Mouse (Mus musculus) midbrain, embryonic 11.5 days (tissue): ENCODE data around the gene Stum. TPM values are rescaled to one million over a fixed set of nuclear protein-coding genes. Genes with fewer than 3 reads are reported as not detected.

Experiments used
- ATAC-seq: fragments of 200-750 bp; cut with Nextera tagmentation; 2 replicates; pipeline ENCODE4 v1.8.0; 2017; ENCODE audit warnings: moderate TSS enrichment, moderate library complexity; ENCODE audit not compliant: low FRiP score
- DNase-seq: peaks from one replicate; pipeline ENCODE4 v3.0.0; 2015; ENCODE audit warnings: low spot score; ENCODE audit errors: missing footprints
- H3K27ac ChIP-seq: fragments of 300-500 bp; sonication (generic); 2 replicates; pipeline ENCODE4 v1.5.1; 2014; ENCODE audit warnings: low read depth, low read length
- H3K27me3 ChIP-seq: fragments of 300-500 bp; sonication (generic); 2 replicates; pipeline ENCODE4 v1.6.1; 2014; ENCODE audit warnings: mild to moderate bottlenecking, low read length, moderate library complexity, mixed read lengths; ENCODE audit not compliant: control insufficient read depth, insufficient read depth
- H3K36me3 ChIP-seq: fragments of 300-500 bp; sonication (generic); 2 replicates; pipeline ENCODE4 v1.6.1; 2014; ENCODE audit warnings: mild to moderate bottlenecking, low read length, moderate library complexity, mixed read lengths; ENCODE audit not compliant: control insufficient read depth, insufficient read depth
- H3K4me1 ChIP-seq: fragments of 300-500 bp; sonication (generic); 2 replicates; pipeline ENCODE4 v1.6.1; 2014; ENCODE audit warnings: low read length; ENCODE audit not compliant: control insufficient read depth, insufficient read depth
- H3K4me2 ChIP-seq: fragments of 300-500 bp; sonication (generic); 2 replicates; pipeline ENCODE4 v1.6.1; 2014; ENCODE audit warnings: mild to moderate bottlenecking, moderate library complexity
- H3K4me3 ChIP-seq: fragments of 300-500 bp; sonication (generic); 2 replicates; pipeline ENCODE4 v1.5.1; 2014; ENCODE audit warnings: low read depth, low read length
- H3K9ac ChIP-seq: fragments of 300-500 bp; sonication (generic); 2 replicates; pipeline ENCODE4 v1.6.1; 2014; ENCODE audit warnings: low read length
- H3K9me3 ChIP-seq: fragments of 300-500 bp; sonication (generic); 2 replicates; pipeline ENCODE4 v1.6.1; 2016; ENCODE audit warnings: low read length; ENCODE audit not compliant: control insufficient read depth
- WGBS: fragments of 180-500 bp; shearing (Covaris S2); extraction: QIAGEN DNeasy Blood & Tissue Kit; methylation state at CpG from one replicate; pipeline ENCODE4 v1.1.7; 2014; 5-methylcytosine and 5-hydroxymethylcytosine counted together
- polyA plus RNA-seq: library from polyadenylated mRNA; unstranded; fragments of >200 nt; fragmentation: Nextera tagmentation; extraction: Ambion mirVana; gene quantifications from 2 replicates; pipeline ENCODE4 v1.2.1, GENCODE M21; 2014

Stum gene
- polyA plus RNA-seq, 1 experiment from 2014 or later: 1.0 TPM

- Histone ChIP-seq H3K9ac (no peak overlapping the region), H3K4me2 (no peak overlapping the region), H3K4me1 (no peaks in the 10 kb centered on the region; the same call in 1 of the 2 replicates), H3K9me3 (no peaks in the 10 kb centered on the region), H3K36me3 (no peaks in the 10 kb centered on the region), H3K27ac (no peak overlapping the region), H3K27me3 (no peaks in the 10 kb centered on the region), H3K4me3 (no peak overlapping the region)
- ATAC-seq (no peak), DNase-seq (peak; percentile 83)
- WGBS: 63% methylated on average over 6 of the region's 6 CpGs
Measured at GRCm38 (mm10) chr1:180458274-180458673, 25.0 kb downstream of the Stum start.

- Histone ChIP-seq H3K4me3 (no peak overlapping the region), H3K9me3 (no peaks in the 10 kb centered on the region), H3K9ac (no peak overlapping the region), H3K4me2 (no peak overlapping the region), H3K36me3 (no peaks in the 10 kb centered on the region), H3K27me3 (no peaks in the 10 kb centered on the region), H3K4me1 (no peaks in the 10 kb centered on the region), H3K27ac (no peak overlapping the region)
- DNase-seq: peak; percentile 75
- no peak for ATAC-seq
- 80% methylated on average over 2 of the region's 2 CpGs for WGBS
Measured at GRCm38 (mm10) chr1:180449641-180450040, 33.7 kb downstream of the Stum start.

- H3K27ac ChIP-seq: no peak overlapping the region
- no peaks in the 10 kb centered on the region for H3K27me3 ChIP-seq
- no peaks in the 10 kb centered on the region for H3K4me1 ChIP-seq
- DNase-seq (no peak), ATAC-seq (no peak)
- no peak overlapping the region for H3K4me2 ChIP-seq
- no peaks in the 10 kb centered on the region for H3K9me3 ChIP-seq
- H3K36me3 ChIP-seq: no peaks in the 10 kb centered on the region
- no peak overlapping the region for H3K4me3 ChIP-seq
- no peak overlapping the region for H3K9ac ChIP-seq
- WGBS: 55% methylated on average over 3 of the region's 3 CpGs
Measured at GRCm38 (mm10) chr1:180444411-180444810, 38.9 kb downstream of the Stum start.

- H3K9me3 ChIP-seq: no peaks in the 10 kb centered on the region
- H3K27me3 ChIP-seq: 0 out of 2 replicates have a peak, but pooled peaks cover 3% of the 10 kb centered on the region
- no peak overlapping the region for H3K4me3 ChIP-seq
- H3K4me1 ChIP-seq: no peaks in the 10 kb centered on the region
- H3K36me3 ChIP-seq: no peaks in the 10 kb centered on the region
- ATAC-seq (no peak), DNase-seq (no peak)
- no peak overlapping the region for H3K9ac ChIP-seq
- WGBS: 83% methylated on average over 4 of the region's 4 CpGs
- H3K4me2 ChIP-seq: no peak overlapping the region
- no peak overlapping the region for H3K27ac ChIP-seq
Measured at GRCm38 (mm10) chr1:180439496-180439895, 43.8 kb downstream of the Stum start.

GRCm38 (mm10) chr1:180434925-180435324 is 48.4 kb downstream of the Stum start:
- H3K27ac ChIP-seq: no peak overlapping the region
- DNase-seq (no peak), ATAC-seq (no peak)
- H3K9ac ChIP-seq: no peak overlapping the region
- no peak overlapping the region for H3K4me3 ChIP-seq
- no peaks in the 10 kb centered on the region for H3K36me3 ChIP-seq
- no peak overlapping the region for H3K4me2 ChIP-seq
- H3K9me3 ChIP-seq: no peaks in the 10 kb centered on the region
- H3K27me3 ChIP-seq: 0 out of 2 replicates have a peak, but pooled peaks cover 3% of the 10 kb centered on the region
- H3K4me1 ChIP-seq: peaks cover 11% of the 10 kb centered on the region
- 12% methylated on average over 9 of the region's 9 CpGs for WGBS

- no peak overlapping the region; the same call in 1 of the 2 replicates for H3K4me2 ChIP-seq
Measured at GRCm38 (mm10) chr1:180433796-180434566, 49.3 kb downstream of the Stum start.

GRCm38 (mm10) chr1:180433098-180433538 is 50.2 kb downstream of the Stum start:
- no peaks in the 10 kb centered on the region for H3K36me3 ChIP-seq
- H3K4me3 ChIP-seq: peak overlapping the region; percentile 22
- peak overlapping the region; percentile 39 for H3K4me2 ChIP-seq
- H3K27me3 ChIP-seq: 0 out of 2 replicates have a peak, but pooled peaks cover 3% of the 10 kb centered on the region
- 1% methylated on average over 16 of the region's 16 CpGs for WGBS
- H3K27ac ChIP-seq: peak overlapping the region; percentile 1; the same call in 1 of the 2 replicates
- ATAC-seq (peak; percentile 68), DNase-seq (peak; percentile 95)
- H3K9me3 ChIP-seq: no peaks in the 10 kb centered on the region
- peaks cover 11% of the 10 kb centered on the region for H3K4me1 ChIP-seq
- peak overlapping the region; percentile 48 for H3K9ac ChIP-seq

More at GRCm38 (mm10) chr1:180433796-180434566, 49.3 kb downstream of the Stum start:
- H3K27me3 ChIP-seq: 0 out of 2 replicates have a peak, but pooled peaks cover 3% of the 10 kb centered on the region
- DNase-seq (peak; percentile 94), ATAC-seq (peak; percentile 83)
- H3K27ac ChIP-seq: no peak overlapping the region
- H3K4me3 ChIP-seq: no peak overlapping the region
- no peaks in the 10 kb centered on the region for H3K36me3 ChIP-seq
- peaks cover 11% of the 10 kb centered on the region for H3K4me1 ChIP-seq
- no peak overlapping the region for H3K9ac ChIP-seq
- WGBS: 21% methylated on average over 7 of the region's 7 CpGs
- no peaks in the 10 kb centered on the region for H3K9me3 ChIP-seq

- Histone ChIP-seq H3K27ac (no peak overlapping the region), H3K4me3 (no peak overlapping the region)
- no peak for ATAC-seq
Measured at GRCm38 (mm10) chr1:180431833-180432232, 51.5 kb downstream of the Stum start.

GRCm38 (mm10) chr1:180429819-180430218 is 53.5 kb downstream of the Stum start:
- H3K36me3 ChIP-seq: no peaks in the 10 kb centered on the region
- ATAC-seq: no peak
- no peak overlapping the region for H3K27ac ChIP-seq
- H3K4me3 ChIP-seq: no peak overlapping the region
- peaks cover 11% of the 10 kb centered on the region for H3K4me1 ChIP-seq
- H3K4me2 ChIP-seq: no peak overlapping the region
- WGBS: 83% methylated on average over 5 of the region's 5 CpGs
- no peak for DNase-seq
- H3K9me3 ChIP-seq: no peaks in the 10 kb centered on the region
- no peak overlapping the region for H3K9ac ChIP-seq
- 0 out of 2 replicates have a peak, but pooled peaks cover 3% of the 10 kb centered on the region for H3K27me3 ChIP-seq

More at GRCm38 (mm10) chr1:180431833-180432232, 51.5 kb downstream of the Stum start:
- WGBS: 74% methylated on average over 12 of the region's 12 CpGs
- Histone ChIP-seq H3K4me2 (no peak overlapping the region), H3K4me1 (peaks cover 11% of the 10 kb centered on the region), H3K27me3 (0 out of 2 replicates have a peak, but pooled peaks cover 3% of the 10 kb centered on the region), H3K36me3 (no peaks in the 10 kb centered on the region), H3K9ac (no peak overlapping the region), H3K9me3 (no peaks in the 10 kb centered on the region)
- peak; percentile 54 for DNase-seq
